Mouse (Mus musculus): ENCODE measurements at regions not wholly inside any gene's neighbourhood (a gene's known extent, or its start where the extent isn't known, plus 50 kb on each side); places are given as distances from the start of the nearest gene placed in this dataset.

- no peak for TF ChIP-seq CTCF (IDR thresholded peaks at IDR 0.05; ENCODE audit: control insufficient read depth, insufficient read depth, insufficient read length)
- TF ChIP-seq CEBPB (IDR thresholded peaks at IDR 0.05; ENCODE audit: low read depth): no peak
- TF ChIP-seq MAX (IDR thresholded peaks at IDR 0.05): no peak
- no peak for TF ChIP-seq MYOD1 (IDR thresholded peaks at IDR 0.05; ENCODE audit: control insufficient read depth, insufficient read length, low read depth)
- TF ChIP-seq USF1 (IDR thresholded peaks at IDR 0.05; ENCODE audit: low read depth): no peak
Measured at GRCm38 (mm10) chr1:183845135-183845534, 168.0 kb upstream of the Dusp10 start.
